Mouse (Mus musculus) frontal cortex, postnatal 36 days (tissue): ENCODE data around the gene Samd9l.
A peak's percentile ranks its signal among the peaks of the same experiment; 100 is the strongest.
"Not testable (repeated sequence)": the region's sequence is repeated elsewhere in the genome, so short reads cannot be mapped to it uniquely, and the experiment has no call there.

ENCODE experiments used
- DNase-seq, 2 experiments: peaks; one replicate each; pipeline ENCODE4 v3.0.0; 2022; ENCODE audit warnings: low spot score in 2 of 2

The Samd9l gene

DNA sequence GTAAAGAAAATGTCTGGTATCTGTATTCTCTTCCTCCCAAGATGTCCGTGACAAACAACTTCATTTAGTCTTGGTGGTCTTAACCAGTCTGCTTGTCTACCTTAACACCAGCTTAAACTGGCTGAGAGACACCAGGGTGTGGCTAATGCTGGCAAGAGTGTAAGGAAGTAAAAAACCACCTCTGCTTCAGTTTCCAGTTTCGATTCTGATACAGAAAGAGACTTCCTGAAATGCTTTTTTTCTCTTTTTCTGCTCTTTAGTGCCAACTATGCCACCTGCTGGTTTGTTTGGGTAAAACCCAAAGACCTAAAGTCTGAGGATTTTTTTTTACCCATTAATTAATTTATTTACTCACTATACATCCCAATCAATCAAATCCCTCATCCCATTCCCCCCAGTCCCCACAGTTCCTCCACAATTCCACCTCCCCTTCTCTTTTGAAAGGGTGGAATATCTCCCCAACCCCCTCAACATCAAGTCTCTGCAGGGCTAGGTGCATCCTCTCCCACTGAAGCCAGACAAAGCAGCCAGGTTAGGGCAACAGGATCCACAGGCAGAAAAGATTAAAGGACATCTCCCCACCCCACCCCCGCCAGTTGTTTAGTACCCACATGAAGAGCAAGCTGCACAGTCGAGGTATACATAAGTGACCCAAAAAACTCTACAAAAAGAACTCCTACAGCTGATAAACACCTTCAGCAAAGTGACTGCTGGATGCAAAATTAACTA, at the start of gene Samd9l:
Gene Samd9l, minus strand, starts transcription at position 233 of the 729 bp plus-strand sequence.
- DNase-seq = peak; percentile 49 to 76

- DNase-seq = peak; percentile 51 to 76
These were observed 48.0 kb upstream of the Samd9l start for GRCm38 (mm10) chr6:3447404-3447803.

- no peak for DNase-seq
These were observed 44.5 kb upstream of the Samd9l start for GRCm38 (mm10) chr6:3443905-3444304.

DNA sequence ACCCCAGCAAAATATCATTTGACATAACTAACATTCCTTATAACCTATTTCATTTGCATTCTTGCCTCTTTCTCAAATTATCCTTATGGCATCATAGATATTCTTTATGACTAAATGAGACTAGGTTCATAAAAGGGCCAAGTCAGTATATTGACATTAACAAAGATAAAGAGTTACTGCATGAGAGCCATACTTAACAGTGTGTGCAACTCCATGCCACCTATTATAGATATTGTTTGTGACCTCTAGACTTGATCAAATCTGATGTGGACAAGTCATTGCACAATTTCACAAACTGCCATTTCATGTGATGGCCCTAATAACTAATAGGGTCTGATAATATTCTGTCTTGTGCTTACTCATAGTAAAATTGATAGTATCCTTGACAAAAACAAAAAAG, 36.7 kb upstream of the Samd9l start:
- DNase-seq = no peak

GRCm38 (mm10) chr6:3430976-3431375, 31.6 kb upstream of the Samd9l start:
- DNase-seq = not testable (repeated sequence)

DNA sequence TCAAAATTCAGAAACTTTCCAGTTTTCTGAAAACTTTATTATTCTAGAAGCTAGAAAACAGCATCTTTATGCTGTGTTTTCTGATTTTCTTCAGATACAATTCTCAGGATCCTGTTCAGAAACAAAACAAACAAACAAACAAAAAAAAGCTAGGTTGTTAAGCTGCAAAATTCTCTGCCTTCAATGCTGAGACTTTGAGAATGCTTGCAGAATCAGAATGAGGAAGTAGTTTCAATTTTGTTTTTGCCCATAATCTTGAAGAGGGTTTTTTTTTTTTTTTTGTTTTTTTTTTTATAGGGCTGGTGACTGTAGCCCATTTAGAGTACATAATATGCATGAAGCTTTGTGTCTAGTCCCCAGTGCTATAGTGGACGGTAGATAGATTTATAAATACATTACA, 27.7 kb upstream of the Samd9l start:
- DNase-seq = no peak

DNA sequence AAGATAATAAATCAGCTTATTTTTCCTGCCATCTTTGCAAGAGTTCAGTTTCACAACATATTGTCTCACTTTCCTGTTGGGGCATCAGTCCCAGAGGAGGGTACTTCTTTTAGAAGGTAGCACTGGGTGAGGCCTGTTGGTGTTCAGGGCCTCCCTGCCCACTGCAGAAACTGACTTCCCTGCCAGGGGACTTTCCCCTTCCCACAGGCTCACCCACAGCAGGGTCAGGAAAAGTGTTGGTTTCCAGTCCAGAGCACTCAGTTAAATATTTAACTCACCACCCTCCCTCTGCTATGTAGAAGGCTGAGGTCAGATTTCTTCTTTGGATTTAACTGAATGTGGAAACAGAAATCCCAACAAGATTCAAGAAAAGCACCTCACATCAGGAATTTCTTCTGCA, 26.0 kb upstream of the Samd9l start:
- not testable (repeated sequence) for DNase-seq

DNA sequence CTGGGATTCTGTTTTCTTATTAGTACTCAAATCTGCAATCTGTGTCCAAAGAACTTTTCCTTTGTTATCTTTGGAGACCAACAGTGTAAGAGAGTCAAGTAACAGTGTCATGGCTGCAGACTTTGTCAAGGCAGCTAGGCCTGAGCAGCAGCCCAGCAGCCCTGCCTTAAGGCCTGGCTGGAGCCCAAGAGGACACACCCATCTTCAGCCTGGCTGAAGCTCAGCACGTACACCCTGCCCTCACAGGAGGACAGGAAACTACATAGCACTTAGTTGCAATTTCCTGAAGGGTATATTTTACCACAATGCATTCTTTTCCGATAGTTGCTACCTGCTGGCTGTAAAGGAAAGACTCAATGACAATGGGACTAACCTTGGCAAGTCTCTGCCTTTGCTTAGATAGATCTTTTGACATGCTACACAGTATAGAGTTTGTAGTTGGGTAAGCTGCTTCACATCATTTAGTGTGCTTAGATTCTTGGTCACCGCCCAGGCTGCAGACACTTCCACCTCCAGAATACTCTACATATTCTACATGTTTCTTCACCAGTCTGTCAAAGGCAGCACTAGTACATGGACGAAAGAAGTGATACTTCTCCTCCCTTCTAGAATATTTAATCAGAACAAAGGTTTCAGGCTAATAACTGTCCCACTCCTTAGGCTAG, 25.4 kb upstream of the Samd9l start:
- DNase-seq = not testable (repeated sequence)

DNA sequence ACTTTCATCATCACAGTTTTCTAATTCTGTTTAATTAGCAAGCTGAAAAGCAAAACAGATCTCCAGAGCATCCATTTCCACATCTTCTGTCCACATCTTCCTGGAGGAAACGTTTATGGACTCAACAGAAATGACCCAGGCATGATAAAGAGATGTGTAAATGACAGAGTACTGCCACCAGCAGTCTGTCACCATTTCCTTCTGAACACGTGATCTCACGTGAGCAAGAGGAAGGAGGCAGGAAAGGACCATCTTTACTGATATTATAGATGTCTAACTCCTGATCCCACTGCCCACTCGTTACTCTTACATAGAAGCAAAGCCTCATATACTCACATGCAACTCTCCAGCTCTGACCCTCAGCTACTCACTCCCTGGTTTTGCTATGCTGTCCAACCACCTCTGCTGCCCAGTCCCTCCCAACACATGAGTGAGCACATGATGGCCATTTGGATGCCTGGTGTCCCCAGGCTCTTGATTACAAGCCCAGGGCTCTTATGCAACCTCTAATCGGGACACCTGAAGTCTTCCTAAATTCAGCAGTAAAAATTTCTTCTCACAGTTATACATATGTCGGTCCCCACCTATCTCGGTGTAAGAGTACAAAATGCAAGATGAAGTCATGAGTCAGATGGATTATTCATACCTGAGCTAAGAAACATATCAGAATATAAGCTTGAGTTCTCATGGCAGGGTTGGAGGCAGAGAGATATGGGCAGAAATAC, 2.0 kb downstream of the Samd9l start:
- DNase-seq = not testable (repeated sequence)

GRCm38 (mm10) chr6:3395921-3396611, 3.3 kb downstream of the Samd9l start:
- not testable (repeated sequence) for DNase-seq

DNA sequence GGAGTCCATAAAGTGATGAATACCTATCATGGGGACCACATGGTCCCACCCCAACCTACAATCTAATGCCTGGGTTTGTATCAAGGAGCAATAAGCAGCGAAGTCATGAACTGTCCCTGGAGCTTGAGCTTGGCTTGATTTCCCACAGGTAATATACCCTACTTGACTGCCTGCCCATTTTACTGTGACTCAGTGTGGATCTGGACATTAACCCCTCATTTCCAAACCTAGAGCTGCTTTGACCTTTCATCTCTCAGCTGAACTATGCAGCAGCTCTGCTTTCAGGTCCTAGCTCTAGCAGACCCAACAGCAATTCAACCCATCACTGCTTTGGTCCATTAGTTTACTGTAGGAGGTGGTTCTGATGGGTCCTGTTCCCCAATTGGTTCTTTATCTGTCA, 9.4 kb downstream of the Samd9l start:
- no peak for DNase-seq

GRCm38 (mm10) chr6:3386565-3386964, 12.8 kb downstream of the Samd9l start:
- no peak for DNase-seq

GRCm38 (mm10) chr6:3384816-3385215, 14.6 kb downstream of the Samd9l start:
- DNase-seq = not testable (repeated sequence)

DNA sequence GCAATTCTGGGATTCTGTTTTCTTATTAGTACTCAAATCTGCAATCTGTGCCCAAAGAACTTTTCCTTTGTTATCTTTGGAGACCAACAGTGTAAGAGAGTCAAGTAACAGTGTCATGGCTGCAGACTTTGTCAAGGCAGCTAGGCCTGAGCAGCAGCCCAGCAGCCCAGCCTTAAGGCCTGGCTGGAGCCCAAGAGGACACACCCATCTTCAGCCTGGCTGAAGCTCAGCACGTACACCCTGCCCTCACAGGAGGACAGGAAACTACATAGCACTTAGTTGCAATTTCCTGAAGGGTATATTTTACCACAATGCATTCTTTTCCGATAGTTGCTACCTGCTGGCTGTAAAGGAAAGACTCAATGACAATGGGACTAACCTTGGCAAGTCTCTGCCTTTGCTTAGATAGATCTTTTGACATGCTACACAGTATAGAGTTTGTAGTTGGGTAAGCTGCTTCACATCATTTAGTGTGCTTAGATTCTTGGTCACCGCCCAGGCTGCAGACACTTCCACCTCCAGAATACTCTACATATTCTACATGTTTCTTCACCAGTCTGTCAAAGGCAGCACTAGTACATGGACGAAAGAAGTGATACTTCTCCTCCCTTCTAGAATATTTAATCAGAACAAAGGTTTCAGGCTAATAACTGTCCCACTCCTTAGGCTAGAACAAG, 15.1 kb downstream of the Samd9l start:
- DNase-seq = not testable (repeated sequence)

DNA sequence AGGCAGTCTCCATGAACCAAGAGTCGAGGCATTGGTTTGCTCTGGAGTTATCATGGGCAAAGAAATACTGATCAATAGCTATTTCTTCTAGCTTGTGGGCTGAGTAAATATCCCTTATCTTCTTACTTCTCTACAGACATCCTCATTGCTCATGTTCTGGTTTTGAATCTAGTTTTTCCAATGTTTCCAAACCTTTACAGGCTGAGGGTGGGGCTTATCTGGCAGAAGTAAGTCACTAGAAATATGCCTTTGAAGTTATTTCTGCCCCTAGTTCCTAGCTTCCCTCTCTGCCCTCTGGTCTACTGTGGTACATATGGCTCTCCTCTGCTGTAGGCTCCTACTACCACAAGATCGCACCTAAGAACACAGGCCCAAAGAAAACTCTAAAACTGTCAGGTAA, 20.2 kb downstream of the Samd9l start:
- DNase-seq = no peak

DNA sequence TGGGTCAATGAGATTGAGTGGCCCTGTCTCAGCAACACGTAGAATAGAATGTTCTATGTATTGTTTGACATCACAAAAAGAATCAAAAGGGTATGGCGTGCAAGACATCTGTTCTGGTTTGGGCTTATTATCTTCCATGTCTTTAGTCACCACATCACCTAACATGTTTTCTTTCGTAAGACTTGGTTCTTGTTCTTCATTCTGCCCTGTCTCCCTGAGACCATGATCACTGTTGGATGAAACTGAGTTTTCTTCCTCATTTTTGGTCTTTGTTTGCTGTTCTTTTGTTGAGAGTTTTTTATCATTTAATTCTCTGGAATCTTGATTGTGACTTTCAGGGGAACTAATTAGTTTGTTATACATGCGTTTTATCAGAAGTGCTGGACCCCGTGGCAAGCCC, 22.7 kb downstream of the Samd9l start:
- DNase-seq = no peak

GRCm38 (mm10) chr6:3369527-3369926, 29.8 kb downstream of the Samd9l start:
- no peak for DNase-seq

DNA sequence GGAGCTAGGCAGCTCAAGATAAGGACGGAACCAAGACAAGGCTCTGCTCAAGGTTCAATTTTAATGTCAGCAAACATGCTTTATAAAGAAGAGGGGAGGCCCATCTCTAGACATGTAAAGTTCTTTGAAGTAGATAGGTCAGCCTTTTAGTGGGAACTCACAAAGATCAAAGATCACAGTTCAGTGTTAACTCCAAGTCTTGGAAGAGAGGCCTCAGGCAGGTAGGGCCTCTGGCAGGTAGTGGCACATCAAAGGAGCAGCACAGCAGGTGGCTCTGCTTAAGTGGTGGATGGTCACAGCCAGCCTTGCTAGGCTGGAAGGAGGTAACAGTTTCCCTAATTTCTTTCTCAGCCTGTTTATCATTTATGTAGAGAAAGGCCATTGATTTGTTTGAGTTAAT, 33.8 kb downstream of the Samd9l start:
- DNase-seq = not testable (repeated sequence)

GRCm38 (mm10) chr6:3345924-3346597, 53.3 kb downstream of the Samd9l start:
- peak; percentile 15 to 25 for DNase-seq

DNA sequence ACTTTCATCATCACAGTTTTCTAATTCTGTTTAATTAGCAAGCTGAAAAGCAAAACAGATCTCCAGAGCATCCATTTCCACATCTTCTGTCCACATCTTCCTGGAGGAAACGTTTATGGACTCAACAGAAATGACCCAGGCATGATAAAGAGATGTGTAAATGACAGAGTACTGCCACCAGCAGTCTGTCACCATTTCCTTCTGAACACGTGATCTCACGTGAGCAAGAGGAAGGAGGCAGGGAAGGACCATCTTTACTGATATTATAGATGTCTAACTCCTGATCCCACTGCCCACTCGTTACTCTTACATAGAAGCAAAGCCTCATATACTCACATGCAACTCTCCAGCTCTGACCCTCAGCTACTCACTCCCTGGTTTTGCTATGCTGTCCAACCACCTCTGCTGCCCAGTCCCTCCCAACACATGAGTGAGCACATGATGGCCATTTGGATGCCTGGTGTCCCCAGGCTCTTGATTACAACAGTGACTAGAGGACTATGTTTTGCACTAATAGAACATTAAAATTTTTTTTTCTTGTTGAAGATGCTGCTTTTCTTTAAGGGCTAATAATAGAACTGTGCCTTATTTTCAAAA, 54.2 kb downstream of the Samd9l start:
- not testable (repeated sequence) for DNase-seq
